Mouse (Mus musculus) left cerebral cortex, adult 11 months (tissue): ENCODE results near the gene Me1.

Experiments used
- DNase-seq: peaks from one replicate; pipeline ENCODE4 v3.0.0; 2022; ENCODE audit warnings: low spot score

The Me1 gene

GRCm38 (mm10) chr9:86708921-86709320 lies 13.2 kb upstream of the Me1 start:
- no peak for DNase-seq

- no peak for DNase-seq
Measured at GRCm38 (mm10) chr9:86707431-86707830, 11.7 kb upstream of the Me1 start.

- DNase-seq: no peak
Measured at GRCm38 (mm10) chr9:86701844-86702243, 6.1 kb upstream of the Me1 start.

- no peak for DNase-seq
Measured at GRCm38 (mm10) chr9:86701264-86701663, 5.5 kb upstream of the Me1 start.

GRCm38 (mm10) chr9:86695199-86695817 lies 445 bp downstream of the Me1 start:
- DNase-seq: no peak

GRCm38 (mm10) chr9:86694644-86695043 lies 1.1 kb downstream of the Me1 start:
- DNase-seq: no peak

- no peak for DNase-seq
Measured at GRCm38 (mm10) chr9:86693935-86694334, 1.8 kb downstream of the Me1 start.

GRCm38 (mm10) chr9:86692676-86693075 lies 3.1 kb downstream of the Me1 start:
- DNase-seq: no peak

GRCm38 (mm10) chr9:86692251-86692650 lies 3.5 kb downstream of the Me1 start:
- no peak for DNase-seq

GRCm38 (mm10) chr9:86691101-86691500 lies 4.7 kb downstream of the Me1 start:
- no peak for DNase-seq

GRCm38 (mm10) chr9:86683713-86684209 lies 12.0 kb downstream of the Me1 start:
- no peak for DNase-seq

- DNase-seq: no peak
Measured at GRCm38 (mm10) chr9:86682844-86683243, 12.9 kb downstream of the Me1 start.

GRCm38 (mm10) chr9:86682278-86682677 lies 13.5 kb downstream of the Me1 start:
- no peak for DNase-seq

- no peak for DNase-seq
Measured at GRCm38 (mm10) chr9:86680431-86680830, 15.3 kb downstream of the Me1 start.

GRCm38 (mm10) chr9:86679843-86680417 lies 15.8 kb downstream of the Me1 start:
- no peak for DNase-seq

GRCm38 (mm10) chr9:86676246-86676645 lies 19.5 kb downstream of the Me1 start:
- no peak for DNase-seq

GRCm38 (mm10) chr9:86675426-86675825 lies 20.3 kb downstream of the Me1 start:
- DNase-seq: no peak

- no peak for DNase-seq
Measured at GRCm38 (mm10) chr9:86672907-86673472, 22.8 kb downstream of the Me1 start.

GRCm38 (mm10) chr9:86668590-86669252 lies 27.0 kb downstream of the Me1 start:
- no peak for DNase-seq

- no peak for DNase-seq
Measured at GRCm38 (mm10) chr9:86667138-86667750, 28.5 kb downstream of the Me1 start.

- no peak for DNase-seq
Measured at GRCm38 (mm10) chr9:86661679-86662078, 34.1 kb downstream of the Me1 start.

- DNase-seq: no peak
Measured at GRCm38 (mm10) chr9:86661266-86661665, 34.5 kb downstream of the Me1 start.

GRCm38 (mm10) chr9:86660327-86660726 lies 35.4 kb downstream of the Me1 start:
- DNase-seq: no peak
